Mouse (Mus musculus) urinary bladder, postnatal 25 days (tissue): ENCODE data around the gene AB124611.
A peak's percentile ranks its signal among the peaks of the same experiment; 100 is the strongest.
"Not testable (repeated sequence)": the region's sequence is repeated elsewhere in the genome, so short reads cannot be mapped to it uniquely, and the experiment has no call there.

Experiments
- DNase-seq: peaks from one replicate; pipeline ENCODE4 v3.0.0; 2022; ENCODE audit warnings: low spot score

The AB124611 gene

GRCm38 (mm10) chr9:21525142-21525936, 637 bp upstream of the AB124611 start:
- DNase-seq = no peak

GRCm38 (mm10) chr9:21526634-21526944, 613 bp downstream of the AB124611 start:
- no peak for DNase-seq

GRCm38 (mm10) chr9:21527100-21527801, 1.3 kb downstream of the AB124611 start:
- DNase-seq = no peak

DNA sequence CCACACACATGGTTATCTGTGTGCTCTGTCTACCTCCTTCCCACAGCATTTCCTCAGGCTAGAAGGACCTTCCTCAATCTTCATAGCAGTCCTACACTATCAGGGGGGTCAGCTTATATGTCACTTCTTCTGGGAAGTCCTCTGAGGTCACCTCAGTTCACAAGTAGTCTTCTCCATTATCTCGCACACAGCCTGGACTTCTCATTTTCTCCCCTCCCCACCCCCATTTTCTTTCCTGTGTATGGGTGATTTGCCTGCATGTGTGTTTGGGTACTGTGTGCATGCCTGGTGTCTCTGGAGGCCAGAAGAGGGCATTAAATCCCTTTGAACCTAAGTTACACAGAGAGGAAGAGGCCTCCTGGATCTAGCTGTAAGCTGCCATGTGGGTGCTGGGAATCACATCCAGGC, 1.9 kb downstream of the AB124611 start:
- no peak for DNase-seq

DNA sequence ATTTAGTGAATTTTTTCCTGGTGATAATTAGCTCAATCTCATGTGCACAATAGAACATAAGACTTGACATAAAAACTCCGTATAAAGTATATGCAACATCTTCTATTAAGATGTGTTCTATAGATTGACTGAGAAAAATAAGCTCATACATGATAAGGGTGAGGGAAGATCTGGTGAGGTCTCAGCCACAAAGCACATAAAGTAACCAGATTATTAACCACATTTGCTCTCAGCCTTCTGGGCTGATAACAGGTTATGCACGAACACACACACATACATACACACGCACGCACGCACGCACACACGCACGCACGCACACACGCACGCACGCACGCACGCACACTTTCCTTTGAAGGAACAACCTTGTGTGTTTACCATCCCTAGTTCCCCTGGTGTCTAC, 10.5 kb downstream of the AB124611 start:
- no peak for DNase-seq

DNA sequence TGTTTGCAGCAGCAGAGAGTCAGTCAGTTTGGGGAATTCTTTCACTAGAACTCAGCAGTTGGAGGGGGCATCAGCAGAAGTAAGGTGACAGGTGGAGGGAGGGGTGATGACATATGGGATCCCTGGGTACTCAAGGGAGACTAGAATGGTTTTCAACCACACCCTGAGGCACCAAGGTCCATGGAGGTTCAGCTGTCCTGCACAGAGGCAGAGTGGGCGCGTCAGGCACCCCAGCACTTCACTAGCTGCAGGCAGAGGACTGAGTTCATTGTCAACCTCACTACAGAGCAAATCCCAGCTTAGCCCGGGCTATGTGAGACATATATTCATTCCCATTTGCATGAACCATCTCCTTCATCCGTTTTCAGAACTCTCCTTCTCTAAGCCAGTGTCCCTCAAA, 11.0 kb downstream of the AB124611 start:
- no peak for DNase-seq

DNA sequence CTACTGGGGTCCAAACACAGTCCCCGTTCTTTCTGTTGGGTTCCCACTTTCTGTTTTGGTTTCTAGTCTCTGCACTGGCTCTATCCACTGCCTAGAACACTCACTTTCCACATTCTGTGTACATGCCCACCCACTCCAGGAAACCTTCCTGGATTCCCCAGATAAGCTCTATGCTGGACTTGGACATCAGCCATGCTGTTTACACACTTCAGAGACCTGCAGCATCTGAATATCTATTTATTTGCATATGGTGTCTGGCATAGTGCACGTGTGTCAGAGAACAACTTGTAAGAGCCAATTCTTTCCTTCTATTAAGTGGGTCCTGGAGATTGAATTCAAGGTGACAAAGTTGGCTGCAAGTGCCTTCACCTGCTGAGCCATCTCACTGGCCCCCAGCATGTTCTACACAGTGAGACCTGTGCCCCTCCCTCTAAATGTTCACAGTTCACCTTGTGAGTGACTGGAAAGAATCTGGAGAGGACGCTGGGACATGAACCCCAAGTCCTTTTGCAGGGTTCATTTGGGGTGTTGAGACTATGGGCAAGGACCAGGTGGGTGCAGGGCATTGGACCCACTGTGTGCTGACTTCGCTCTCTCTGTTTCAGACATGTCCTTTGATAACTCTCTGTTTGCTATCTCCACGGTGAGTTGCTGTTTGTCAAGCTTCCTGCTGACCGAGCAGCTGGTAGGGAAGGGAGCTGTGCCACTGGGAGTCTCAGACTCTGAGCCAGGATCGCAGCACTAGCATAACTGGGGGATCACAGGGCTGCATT, 14.2 kb downstream of the AB124611 start:
- no peak for DNase-seq

GRCm38 (mm10) chr9:21542001-21542400, 16.0 kb downstream of the AB124611 start:
- DNase-seq = not testable (repeated sequence)

DNA sequence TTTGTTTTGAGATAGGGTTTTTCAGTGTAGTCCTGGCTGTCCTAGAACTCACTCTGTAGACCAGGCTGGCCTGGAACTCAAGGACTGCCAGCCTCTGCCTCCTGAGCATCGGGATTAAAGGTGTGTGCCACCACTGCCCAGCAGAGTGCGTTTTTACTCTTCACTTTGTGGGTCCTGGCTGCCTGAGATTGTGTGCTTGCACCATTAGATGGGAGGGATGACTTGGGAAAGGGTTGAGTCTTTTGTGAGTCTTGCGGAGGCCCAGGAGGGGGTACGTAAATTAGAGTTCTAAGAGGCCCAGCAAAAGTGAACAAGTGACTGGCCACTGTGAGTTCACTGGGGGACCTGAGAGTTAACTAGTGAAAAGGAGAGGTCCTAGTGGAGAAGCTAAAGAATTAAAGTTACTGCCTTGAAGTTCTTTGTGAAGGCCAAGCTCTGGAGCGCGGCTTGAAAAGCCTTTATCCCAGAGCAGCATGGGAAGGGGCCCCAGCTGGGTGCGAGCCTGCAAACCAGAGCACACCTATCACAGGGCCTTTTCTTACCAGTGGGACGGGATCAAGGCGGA, 19.5 kb downstream of the AB124611 start:
- DNase-seq = no peak

- DNase-seq = peak; percentile 99
Observed at GRCm38 (mm10) chr9:21545916-21546788, 20.2 kb downstream of the AB124611 start.

DNA sequence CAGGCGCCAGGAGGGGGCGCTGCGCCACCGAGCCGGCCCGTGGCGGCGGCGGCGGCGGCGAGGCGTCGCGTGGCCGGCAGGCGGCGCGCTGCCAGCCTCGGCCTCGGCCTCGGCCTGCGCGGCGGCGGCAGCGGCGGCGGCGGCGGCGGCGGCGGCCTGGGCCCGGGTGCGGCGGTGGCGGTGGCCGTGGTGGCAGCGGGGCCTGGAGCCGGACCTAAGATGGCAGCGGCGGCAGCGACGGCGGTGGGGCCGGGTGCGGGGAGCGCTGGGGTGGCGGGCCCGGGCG, 20.8 kb downstream of the AB124611 start, which contains the start of gene Carm1:
Gene Carm1, plus strand, starts transcription at position 106 of the 286 bp plus-strand sequence.
- no peak for DNase-seq

DNA sequence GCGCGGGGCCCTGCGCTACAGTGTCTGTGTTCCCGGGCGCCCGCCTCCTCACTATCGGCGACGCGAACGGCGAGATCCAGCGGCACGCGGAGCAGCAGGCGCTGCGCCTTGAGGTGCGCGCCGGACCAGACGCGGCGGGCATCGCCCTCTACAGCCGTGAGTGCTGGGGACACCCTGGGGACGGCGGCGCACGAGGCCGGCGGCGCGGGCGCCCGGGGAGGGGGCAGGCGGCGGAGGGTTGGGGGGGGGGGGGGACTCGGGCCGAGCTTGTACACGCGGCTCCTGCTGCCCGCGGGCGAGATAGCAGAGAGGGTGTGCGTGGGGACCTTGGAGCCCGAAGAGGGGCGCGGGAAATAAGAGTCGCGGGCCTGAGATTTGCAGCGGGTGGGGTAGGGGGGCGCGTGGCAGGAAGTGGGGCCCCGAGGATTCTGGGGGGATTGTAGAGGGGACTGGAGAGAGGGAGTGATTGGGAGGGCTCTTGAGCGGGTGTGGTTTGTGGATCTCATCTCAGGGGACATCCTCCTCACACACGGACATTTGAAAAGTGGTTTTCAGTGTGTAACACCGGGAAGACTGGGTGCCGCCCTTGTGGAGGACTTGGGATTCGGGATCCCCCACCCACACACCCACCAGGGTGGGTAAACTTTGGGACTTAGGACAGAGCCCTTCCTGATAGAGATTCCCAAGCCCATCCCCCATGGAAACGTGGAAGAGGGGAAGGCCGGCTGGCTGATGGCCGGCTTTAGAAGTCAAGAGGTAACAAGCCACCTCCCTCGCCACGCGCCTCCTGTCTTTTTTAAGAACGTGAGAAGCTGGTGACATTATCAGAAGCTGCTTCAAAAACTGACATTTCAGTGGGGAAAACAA, 21.3 kb downstream of the AB124611 start:
- peak; percentile 34 for DNase-seq

DNA sequence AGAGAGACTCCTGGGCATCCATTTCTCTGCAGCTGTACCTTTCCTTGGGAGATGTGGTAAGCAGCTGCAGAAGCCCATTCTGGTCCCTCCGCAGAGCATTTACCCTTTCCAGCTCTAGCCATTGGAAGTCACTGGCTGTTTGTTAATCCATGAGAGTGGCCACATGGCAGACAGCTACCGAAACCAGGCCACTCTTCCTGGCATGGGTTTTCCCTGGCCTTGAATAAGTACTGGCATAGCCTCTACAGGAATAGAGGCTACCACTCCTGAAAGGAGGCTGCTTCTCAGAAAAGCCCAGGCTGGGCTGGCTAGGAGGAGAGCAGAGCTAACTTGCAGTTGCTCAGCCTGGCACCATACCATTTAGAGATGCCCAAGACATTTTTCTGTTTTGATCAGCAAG, 25.1 kb downstream of the AB124611 start:
- no peak for DNase-seq

- DNase-seq = no peak
Observed at GRCm38 (mm10) chr9:21553607-21554273, 27.8 kb downstream of the AB124611 start.

GRCm38 (mm10) chr9:21555198-21555742, 29.3 kb downstream of the AB124611 start:
- DNase-seq = no peak

GRCm38 (mm10) chr9:21556996-21557395, 31.0 kb downstream of the AB124611 start:
- DNase-seq = no peak

DNA sequence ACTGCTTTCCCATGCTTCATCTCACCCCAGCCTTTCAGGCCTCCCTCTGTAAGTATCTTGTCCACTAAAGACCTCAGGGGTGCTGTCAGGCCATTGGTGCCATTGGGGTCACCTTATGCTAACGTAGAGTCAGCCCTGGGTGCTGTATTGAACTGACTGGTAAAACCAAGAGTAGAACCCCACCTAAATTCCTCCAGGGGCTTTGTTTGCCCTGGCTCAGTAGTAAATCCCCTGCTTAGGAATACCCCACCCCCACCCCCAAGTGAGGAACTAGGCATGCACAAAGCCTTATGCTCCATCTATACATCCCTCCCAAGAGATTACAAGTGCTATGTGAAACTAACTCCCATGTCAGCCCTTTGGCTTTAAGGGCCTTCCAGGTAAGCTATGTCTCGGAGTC, 31.6 kb downstream of the AB124611 start:
- no peak for DNase-seq

- DNase-seq = no peak
Observed at GRCm38 (mm10) chr9:21558366-21558765, 32.4 kb downstream of the AB124611 start.

- no peak for DNase-seq
Observed at GRCm38 (mm10) chr9:21559151-21559550, 33.2 kb downstream of the AB124611 start.

DNA sequence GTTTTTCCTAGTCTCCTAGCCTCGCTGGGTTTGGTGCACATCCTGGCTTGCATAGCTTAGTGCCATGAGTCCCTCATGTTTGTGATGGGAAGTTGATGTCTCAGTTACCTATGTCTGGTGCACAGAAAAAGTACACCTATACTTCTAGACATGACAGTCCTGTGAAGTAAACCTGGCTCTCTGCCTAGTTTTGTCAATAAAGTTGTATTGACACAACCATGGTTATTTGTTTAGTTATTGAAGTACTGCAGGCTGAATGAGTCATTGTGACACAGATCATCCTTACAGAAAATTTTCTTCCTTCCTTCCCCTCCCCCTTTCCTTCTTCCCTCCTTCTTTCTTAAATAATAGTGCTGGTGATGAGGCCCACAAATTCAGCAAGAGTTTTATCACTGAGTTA, 38.4 kb downstream of the AB124611 start:
- DNase-seq = no peak
